Mouse (Mus musculus) bone marrow macrophage, adult 2 months (primary cell): ENCODE results near the gene Mtmr3.

Experiments
- CTCF ChIP-seq: IDR thresholded peaks from 2 replicates; pipeline ENCODE4 v1.5.1; 2012; ENCODE audit warnings: low read depth, mild to moderate bottlenecking, low read length, moderate library complexity
- POLR2A ChIP-seq: IDR thresholded peaks from 2 replicates; pipeline ENCODE4 v1.6.1; 2012; ENCODE audit warnings: mild to moderate bottlenecking, low read depth, low read length, borderline replicate concordance

- TF ChIP-seq CTCF (no peak), POLR2A (no peak)
These were observed 35.2 kb upstream of the Mtmr3 start for GRCm38 (mm10) chr11:4629861-4630280.
